Mouse (Mus musculus) olfactory bulb, adult 2 months (tissue): ENCODE results near the gene Rgl1. TPM values are rescaled to one million over a fixed set of nuclear protein-coding genes. Genes with fewer than 3 reads are reported as not detected.
A peak's percentile ranks its signal among the peaks of the same experiment; 100 is the strongest.

ENCODE experiments used
- H3K27ac ChIP-seq: fragments of 200-500 bp; 2 replicates; pipeline ENCODE4 v1.5.1; 2012; ENCODE audit warnings: low read depth, low read length; ENCODE audit not compliant: insufficient read depth
- H3K4me1 ChIP-seq: fragments of 200-500 bp; 2 replicates; pipeline ENCODE4 v1.6.1; 2012; ENCODE audit warnings: low read length; ENCODE audit not compliant: control insufficient read depth, insufficient read depth
- H3K4me3 ChIP-seq: fragments of 200-500 bp; 2 replicates; pipeline ENCODE4 v1.5.1; 2012; ENCODE audit warnings: mild to moderate bottlenecking, low read depth, low read length, moderate library complexity; ENCODE audit not compliant: insufficient read depth
- CTCF ChIP-seq: fragments of 200-500 bp; IDR thresholded peaks from 2 replicates; pipeline ENCODE4 v1.5.1; 2012; ENCODE audit warnings: low read depth, mild to moderate bottlenecking, low read length, moderate library complexity; ENCODE audit not compliant: insufficient read depth
- POLR2A ChIP-seq: fragments of 200-500 bp; IDR thresholded peaks from 2 replicates; pipeline ENCODE4 v1.6.1; 2012; ENCODE audit warnings: mild to moderate bottlenecking, low read depth, low read length, moderate library complexity; ENCODE audit not compliant: insufficient read depth
- WGBS: fragments of 180-500 bp; shearing (Covaris S2); methylation state at CpG from one replicate; pipeline ENCODE4 v1.1.7; 2018; 5-methylcytosine and 5-hydroxymethylcytosine counted together
- polyA plus RNA-seq: library from polyadenylated mRNA; stranded (reverse); fragments of >200 nt; gene quantifications from 2 replicates; pipeline ENCODE4 v1.2.4, GENCODE M21; 2012; ENCODE audit warnings: low replicate concordance; ENCODE audit not compliant: missing spikeins, insufficient read depth, insufficient read length

Gene Rgl1
- polyA plus RNA-seq, 1 experiment = not detected

GRCm38 (mm10) chr1:152490842-152491241 lies 275.3 kb downstream of the Rgl1 start:
- Histone ChIP-seq H3K27ac (no peak overlapping the region), H3K4me3 (no peak overlapping the region), H3K4me1 (no peaks in the 10 kb centered on the region)
- TF ChIP-seq CTCF (no peak), POLR2A (no peak)
- WGBS = 97% methylated on average over 1 of the region's 1 CpGs

DNA sequence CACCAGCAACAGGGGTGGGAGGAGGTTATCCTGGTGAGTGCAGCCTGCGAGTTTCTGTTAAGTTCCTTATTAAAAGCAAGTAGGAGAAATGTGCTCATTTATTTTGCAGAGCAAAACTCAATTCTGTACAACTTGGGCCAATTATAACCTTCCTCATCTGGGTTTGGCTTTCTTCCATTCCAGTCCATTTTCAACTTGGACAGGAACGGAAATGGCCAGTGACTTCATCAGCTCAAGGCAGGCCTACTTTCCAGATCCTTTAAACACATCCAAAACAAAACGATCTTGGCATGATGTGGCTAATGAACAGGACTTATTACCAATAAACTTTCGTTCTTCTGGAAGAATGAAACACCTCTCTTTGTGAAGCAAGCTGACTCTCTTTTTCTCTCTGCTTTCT lies 290.0 kb downstream of the Rgl1 start:
- 49% methylated on average over 4 of the region's 4 CpGs for WGBS
- Histone ChIP-seq H3K27ac (no peak overlapping the region), H3K4me3 (no peak overlapping the region), H3K4me1 (no peaks in the 10 kb centered on the region)
- TF ChIP-seq CTCF = no peak
- TF ChIP-seq POLR2A = no peak

DNA sequence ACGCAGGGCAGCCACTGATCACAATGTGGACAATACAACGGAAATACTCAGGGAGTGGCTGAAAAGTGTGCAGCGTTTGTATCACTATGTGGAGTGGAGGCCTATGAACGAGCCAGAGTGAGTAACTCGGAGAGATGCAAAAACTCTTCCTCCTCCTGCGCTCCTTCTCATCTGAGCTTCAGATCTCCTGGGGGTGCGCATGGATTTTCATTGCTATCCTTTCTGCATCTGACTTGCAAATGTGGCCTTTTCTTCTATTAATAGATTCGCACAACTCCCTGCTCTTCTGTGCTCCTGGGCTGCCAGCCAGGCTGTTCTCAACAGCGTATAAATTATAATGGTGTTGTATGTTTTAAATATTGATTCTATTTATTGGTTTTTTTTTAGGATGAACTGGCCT lies 297.7 kb downstream of the Rgl1 start:
- WGBS = 23% methylated on average over 9 of the region's 9 CpGs
- no peak for TF ChIP-seq CTCF
- TF ChIP-seq POLR2A = no peak
- H3K4me1 ChIP-seq = peaks cover 5% of the 10 kb centered on the region; the same call in 1 of the 2 replicates
- peak overlapping the region; percentile 40; the same call in 1 of the 2 replicates for H3K27ac ChIP-seq
- H3K4me3 ChIP-seq = no peak overlapping the region

Other genes with a start within 250 kb of the Rgl1 start
- not detected in 2 replicates for gene Apobec4, start 15.8 kb downstream of the Rgl1 start, polyA plus RNA-seq
- gene Arpc5, start 191 bp upstream of the Rgl1 start, polyA plus RNA-seq = not detected in 2 replicates
- not detected in 2 replicates for gene Ncf2, start 33.8 kb upstream of the Rgl1 start, polyA plus RNA-seq
- gene Smg7, start 136.3 kb upstream of the Rgl1 start, polyA plus RNA-seq = 387 TPM in 1 of 2 replicates, not detected in the other
- gene Nmnat2, start 188.6 kb upstream of the Rgl1 start, polyA plus RNA-seq = not detected in 2 replicates